Mouse (Mus musculus): ENCODE data around the gene Oxct1. TPM values are rescaled to one million over a fixed set of nuclear protein-coding genes. Genes with fewer than 3 reads are reported as not detected.

The Oxct1 gene
- total RNA-seq (2017): 243 and 253 TPM in 2 replicates

- peak; percentile 86 for ATAC-seq (replicated peaks; ENCODE audit: low read depth, poor library complexity, severe bottlenecking)
Observed at GRCm38 (mm10) chr15:4026231-4026773, at the start of gene Oxct1. Gene Oxct1 (plus strand): TSS chr15:4026383.

- ATAC-seq (replicated peaks; ENCODE audit: low read depth, poor library complexity, severe bottlenecking): no peak
Observed at GRCm38 (mm10) chr15:3978279-3978678, 47.9 kb upstream of the Oxct1 start.

- peak; percentile 93 for ATAC-seq (replicated peaks; ENCODE audit: low read depth, poor library complexity, severe bottlenecking)
Observed at GRCm38 (mm10) chr15:3979061-3979848, 46.9 kb upstream of the Oxct1 start, which contains the start of gene Fbxo4. Gene Fbxo4 (minus strand): TSS chr15:3979573.

GRCm38 (mm10) chr15:3979871-3980270 lies 46.3 kb upstream of the Oxct1 start:
- ATAC-seq (replicated peaks; ENCODE audit: low read depth, poor library complexity, severe bottlenecking): 0 out of 2 replicates have a peak, but pooled peaks have one; percentile 7

- ATAC-seq (replicated peaks; ENCODE audit: low read depth, poor library complexity, severe bottlenecking): peak; percentile 57
Observed at GRCm38 (mm10) chr15:3982732-3983131, 43.5 kb upstream of the Oxct1 start.

- no peak for ATAC-seq (replicated peaks; ENCODE audit: low read depth, poor library complexity, severe bottlenecking)
Observed at GRCm38 (mm10) chr15:3984876-3985275, 41.3 kb upstream of the Oxct1 start.

- peak; percentile 89 for ATAC-seq (replicated peaks; ENCODE audit: low read depth, poor library complexity, severe bottlenecking)
Observed at GRCm38 (mm10) chr15:3987981-3988380, 38.2 kb upstream of the Oxct1 start.

- no peak for ATAC-seq (replicated peaks; ENCODE audit: low read depth, poor library complexity, severe bottlenecking)
Observed at GRCm38 (mm10) chr15:3994852-3995447, 31.2 kb upstream of the Oxct1 start.

- peak; percentile 95 for ATAC-seq (replicated peaks; ENCODE audit: low read depth, poor library complexity, severe bottlenecking)
Observed at GRCm38 (mm10) chr15:3995448-3996266, 30.5 kb upstream of the Oxct1 start, which contains the start of gene AW549877. Gene AW549877 (minus strand): TSS chr15:3995744.

- peak; percentile 9; the same call in 1 of the 2 replicates for ATAC-seq (replicated peaks; ENCODE audit: low read depth, poor library complexity, severe bottlenecking)
Observed at GRCm38 (mm10) chr15:3996267-3997010, 29.7 kb upstream of the Oxct1 start.

- ATAC-seq (replicated peaks; ENCODE audit: low read depth, poor library complexity, severe bottlenecking): no peak
Observed at GRCm38 (mm10) chr15:3999144-3999543, 27.0 kb upstream of the Oxct1 start.

- no peak for ATAC-seq (replicated peaks; ENCODE audit: low read depth, poor library complexity, severe bottlenecking)
Observed at GRCm38 (mm10) chr15:4000536-4000935, 25.6 kb upstream of the Oxct1 start.

GRCm38 (mm10) chr15:4013873-4014272 lies 12.3 kb upstream of the Oxct1 start:
- ATAC-seq (replicated peaks; ENCODE audit: low read depth, poor library complexity, severe bottlenecking): no peak

GRCm38 (mm10) chr15:4020711-4021110 lies 5.5 kb upstream of the Oxct1 start:
- no peak for ATAC-seq (replicated peaks; ENCODE audit: low read depth, poor library complexity, severe bottlenecking)

- ATAC-seq (replicated peaks; ENCODE audit: low read depth, poor library complexity, severe bottlenecking): no peak
Observed at GRCm38 (mm10) chr15:4023747-4024146, 2.4 kb upstream of the Oxct1 start.

GRCm38 (mm10) chr15:4024726-4025507 lies 1.3 kb upstream of the Oxct1 start:
- no peak for ATAC-seq (replicated peaks; ENCODE audit: low read depth, poor library complexity, severe bottlenecking)

- ATAC-seq (replicated peaks; ENCODE audit: low read depth, poor library complexity, severe bottlenecking): no peak
Observed at GRCm38 (mm10) chr15:4025508-4025904, 677 bp upstream of the Oxct1 start.

- ATAC-seq (replicated peaks; ENCODE audit: low read depth, poor library complexity, severe bottlenecking): peak; percentile 84
Observed at GRCm38 (mm10) chr15:4026831-4027584, 825 bp downstream of the Oxct1 start.

All from common myeloid progenitor, adult 5-6 weeks (primary cell).